Mouse (Mus musculus) CD8-positive naive resting alpha-beta T cell, adult 57 days (primary cell): Measurements from ENCODE around the gene Gm29049. TPM values are rescaled to one million over a fixed set of nuclear protein-coding genes. Genes with fewer than 3 reads are reported as not detected.

Experiments
- total RNA-seq: library from RNA; stranded (reverse); gene quantifications from one replicate; pipeline ENCODE4 v1.2.4, GENCODE M21; 2023

The Gm29049 gene
- total RNA-seq: not detected

GRCm38 (mm10) chrY:7997068-7997467, at the start of gene Gm29049:
Gm29049 (minus strand) TSS chrY:7997168.

Other genes with a start within 250 kb of the Gm29049 start
- not detected for gene Gm20825, start 74.3 kb upstream of the Gm29049 start, total RNA-seq